Mouse (Mus musculus): ENCODE data around the gene Eipr1.

The Eipr1 gene

DNA sequence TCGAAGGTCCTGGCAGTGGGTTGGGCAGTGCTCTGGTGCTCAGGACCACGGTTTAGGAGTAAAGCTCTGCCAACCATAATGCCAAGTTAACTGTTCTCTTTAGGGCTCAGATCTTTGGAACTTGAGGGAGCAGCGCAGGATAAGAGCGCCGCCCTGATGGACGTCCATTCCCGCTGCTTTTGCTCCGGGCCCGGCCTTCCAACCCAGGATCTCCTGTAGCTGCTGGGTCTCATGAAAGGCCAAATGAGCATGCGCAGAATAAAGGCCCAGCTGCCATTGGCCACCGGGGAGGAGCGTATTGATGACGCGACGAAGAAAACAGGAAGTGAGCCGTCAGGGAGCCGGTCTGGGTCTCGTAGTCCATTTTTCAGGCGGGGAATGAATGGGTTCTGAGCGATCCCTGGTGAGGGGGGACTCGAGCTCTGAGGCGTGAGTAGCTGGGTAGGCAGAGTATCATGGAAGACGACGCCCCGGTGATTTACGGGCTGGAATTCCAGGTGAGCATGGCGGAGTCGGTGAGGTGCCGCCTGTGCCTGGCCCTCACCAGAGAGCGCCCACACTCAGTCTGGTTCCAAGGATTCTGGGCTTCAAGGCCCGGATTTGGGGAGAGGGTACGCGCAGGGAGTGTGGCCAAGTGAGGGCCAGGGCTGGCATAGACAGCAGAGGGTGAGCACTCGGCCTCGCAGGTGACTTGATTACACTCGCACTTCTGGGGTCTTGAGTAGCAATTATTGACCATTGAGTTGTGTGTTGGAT lies at the start of gene Eipr1:
Gene Eipr1, plus strand, starts transcription at position 296 of the 756 bp plus-strand sequence.
- CTCF ChIA-PET, result interaction anchor here in 3 of 4 experiments (0.5 to 2.4 kb wide), 4 partner anchors 33 to 162 kb away, joined by 3 to 11 read pairs (median 4); no protein-coding TSS in a partner anchor
- POLR2A ChIA-PET, result interaction anchor here in 3 of 4 experiments (0.7 to 5.6 kb wide), 39 partner anchors 8 to 223 kb away, joined by 3 to 74 read pairs (median 4); partner anchors contain the start of genes Rps7 (in 3 of the 3), Adi1 (in 2 of the 3) and Rnaseh1 (in 1 of the 3)

GRCm38 (mm10) chr12:28704381-28704780 lies 47.2 kb upstream of the Eipr1 start:
- POLR2A ChIA-PET, result interaction anchor here in 3 of 4 experiments (0.6 to 6.9 kb wide), 22 partner anchors 10 to 113 kb away, joined by 3 to 33 read pairs (median 4); partner anchors contain the start of genes Rps7 (in 2 of the 3), Adi1 (in 1 of the 3), Eipr1 (in 1 of the 3) and Trappc12 (in 1 of the 3)
- CTCF ChIA-PET, result interaction anchor here in 1 of 4 experiments (0.6 kb wide), 1 partner anchor 61 kb away, joined by 3 read pairs; no protein-coding TSS in a partner anchor

- ChIA-PET CTCF (interaction anchor here in 1 of 4 experiments (0.5 kb wide), 1 partner anchor 16 kb away, joined by 7 read pairs; no protein-coding TSS in a partner anchor), POLR2A (interaction anchor here in 2 of 4 experiments (0.5 to 6.9 kb wide), 14 partner anchors 9 to 282 kb away, joined by 3 to 33 read pairs (median 3); partner anchors contain the start of genes Adi1 (in 1 of the 2), Rps7 (in 1 of the 2) and Trappc12 (in 1 of the 2))
Observed at GRCm38 (mm10) chr12:28705204-28705603, 46.4 kb upstream of the Eipr1 start.

- ChIA-PET CTCF (interaction anchor here in 1 of 4 experiments (1.0 kb wide), 1 partner anchor 28 kb away, joined by 3 read pairs; no protein-coding TSS in a partner anchor), POLR2A (interaction anchor here in 1 of 4 experiments (1.0 kb wide), 1 partner anchor 72 kb away, joined by 3 read pairs; the partner anchor contains the start of gene Rps7)
Observed at GRCm38 (mm10) chr12:28708154-28708553, 43.4 kb upstream of the Eipr1 start.

- CTCF ChIA-PET, result interaction anchor here in 3 of 4 experiments (0.9 to 1.4 kb wide), 4 partner anchors 9 to 11 kb away, joined by 3 to 7 read pairs (median 4); no protein-coding TSS in a partner anchor
- POLR2A ChIA-PET, result interaction anchor here in 3 of 4 experiments (0.6 to 1.7 kb wide), 6 partner anchors 10 to 79 kb away, joined by 3 to 5 read pairs (median 3); no protein-coding TSS in a partner anchor
Observed at GRCm38 (mm10) chr12:28710566-28711185, 40.9 kb upstream of the Eipr1 start.

GRCm38 (mm10) chr12:28714822-28715632 lies 36.6 kb upstream of the Eipr1 start:
- ChIA-PET POLR2A (interaction anchor here in 2 of 4 experiments (1.1 to 1.7 kb wide), 4 partner anchors 10 to 88 kb away, joined by 3 to 6 read pairs (median 3); partner anchors contain the start of gene Eipr1 (in 1 of the 2)), CTCF (interaction anchor here in 2 of 4 experiments (1.0 to 1.5 kb wide), 3 partner anchors 15 to 126 kb away, joined by 3 to 5 read pairs (median 3); no protein-coding TSS in a partner anchor)

DNA sequence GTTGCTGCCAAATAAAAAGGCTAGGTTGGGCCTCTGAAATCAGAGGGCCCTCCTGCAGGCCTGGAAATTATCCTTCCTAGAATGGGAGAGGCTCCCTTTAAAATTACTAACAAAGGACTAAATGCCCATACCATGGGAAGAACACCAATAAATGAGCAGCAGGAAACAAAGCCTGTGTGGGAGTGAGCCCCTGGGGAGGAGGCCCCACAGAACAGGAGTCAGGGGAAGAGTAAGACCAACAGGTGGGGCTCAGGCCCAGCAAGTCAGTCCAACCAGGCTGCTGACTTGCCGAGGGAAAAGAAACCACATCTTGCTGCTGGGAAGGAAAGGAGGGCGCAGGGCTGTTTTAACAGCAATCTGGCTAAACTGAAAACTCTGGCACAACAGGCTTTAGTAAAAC lies 34.5 kb upstream of the Eipr1 start:
- ChIA-PET POLR2A (interaction anchor here in 2 of 4 experiments (0.8 to 1.4 kb wide), 4 partner anchors 11 to 81 kb away, joined by 3 read pairs; partner anchors contain the start of gene Rps7 (in 1 of the 2)), CTCF (no interaction called here)

DNA sequence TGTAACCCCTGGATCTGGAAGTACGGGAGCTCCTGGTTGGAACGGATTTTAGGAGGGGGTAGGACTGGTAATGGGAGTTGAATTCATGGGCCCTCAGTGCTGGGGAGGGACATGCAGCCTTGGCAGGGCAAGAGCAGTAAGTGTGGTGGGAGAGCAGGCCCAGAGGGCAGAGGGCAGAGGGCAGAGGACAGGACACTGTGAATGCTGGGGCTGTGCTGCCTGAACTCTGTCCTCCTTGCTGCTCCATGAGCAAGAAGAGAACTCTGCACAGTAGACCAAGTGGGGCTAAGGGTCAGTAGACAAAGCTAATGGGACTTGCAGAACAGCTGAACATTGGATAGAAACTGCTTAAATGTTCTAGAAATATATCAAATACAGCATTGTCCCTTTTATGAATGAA lies 33.5 kb upstream of the Eipr1 start:
- POLR2A ChIA-PET, result interaction anchor here in 3 of 4 experiments (0.6 to 2.2 kb wide), 9 partner anchors 10 to 375 kb away, joined by 3 to 5 read pairs (median 3); partner anchors contain the start of gene Rps7 (in 1 of the 3)
- CTCF ChIA-PET, result interaction anchor here in 2 of 4 experiments (0.6 to 0.8 kb wide), 2 partner anchors 19 to 769 kb away, joined by 3 to 7 read pairs; no protein-coding TSS in a partner anchor

DNA sequence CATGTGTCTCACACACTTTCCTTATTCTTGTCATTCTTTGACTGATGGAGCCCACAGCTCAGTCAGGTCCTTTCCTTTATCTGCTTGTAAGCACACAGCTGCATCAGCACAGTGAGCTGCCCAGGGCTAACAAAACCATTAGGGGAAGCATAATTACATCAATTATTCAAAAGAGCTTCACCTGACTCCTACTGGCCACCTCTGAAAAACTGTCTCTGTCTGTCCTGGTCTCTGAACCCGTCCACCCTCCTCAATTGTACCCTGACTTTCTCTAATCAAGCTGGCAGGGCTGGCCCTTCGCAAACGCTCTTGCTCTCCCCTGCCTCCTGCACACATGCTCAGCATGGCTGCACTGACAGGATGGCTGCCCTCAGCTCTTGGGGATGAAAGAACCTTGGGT lies 27.2 kb upstream of the Eipr1 start:
- ChIA-PET POLR2A (interaction anchor here in 2 of 4 experiments (0.9 to 1.2 kb wide), 2 partner anchors 14 to 94 kb away, joined by 3 read pairs; no protein-coding TSS in a partner anchor), CTCF (no interaction called here)

DNA sequence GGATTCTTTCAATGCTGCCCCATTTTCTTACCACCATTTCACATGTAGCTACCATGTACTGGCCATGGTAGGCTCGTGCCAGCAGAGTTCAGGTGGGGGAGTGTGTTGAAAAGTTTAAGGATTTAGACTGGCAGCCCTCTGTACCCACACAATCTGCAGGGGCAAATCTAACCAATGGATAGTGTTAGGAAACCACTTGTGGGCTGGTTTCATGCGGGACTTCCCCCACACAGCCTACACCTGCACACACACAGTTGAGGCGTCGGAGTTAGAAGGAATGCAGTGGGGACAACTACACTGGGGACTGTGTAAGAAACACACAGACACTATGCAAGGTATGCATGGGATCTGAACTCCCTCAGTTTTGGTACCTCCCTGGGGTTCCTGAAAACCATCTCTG lies 25.4 kb upstream of the Eipr1 start:
- ChIA-PET CTCF (interaction anchor here in 1 of 4 experiments (0.7 kb wide), 1 partner anchor 137 kb away, joined by 4 read pairs; no protein-coding TSS in a partner anchor), POLR2A (interaction anchor here in 3 of 4 experiments (1.0 to 2.0 kb wide), 6 partner anchors 14 to 93 kb away, joined by 3 to 11 read pairs (median 4); partner anchors contain the start of genes Rps7 (in 1 of the 3) and Trappc12 (in 1 of the 3))

DNA sequence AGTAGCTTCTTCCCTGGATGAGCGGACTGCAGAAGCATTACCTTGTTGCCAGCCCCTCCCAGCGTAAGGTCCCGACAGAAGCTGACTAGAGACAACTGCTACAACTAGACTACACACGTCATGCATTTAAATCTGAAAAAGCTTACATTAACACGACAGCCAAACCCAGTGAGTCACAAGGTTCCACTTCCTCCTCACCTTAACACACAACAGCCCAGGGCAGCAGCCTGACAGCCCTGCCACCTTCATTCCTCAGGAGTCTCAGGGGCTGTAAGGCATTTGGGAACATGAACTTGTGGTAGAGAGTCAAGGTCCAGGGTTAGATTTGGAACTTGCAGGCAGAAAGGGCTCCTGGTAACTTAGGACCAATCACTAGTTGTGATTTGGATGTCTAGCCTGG lies 24.5 kb upstream of the Eipr1 start:
- ChIA-PET CTCF (no interaction called here), POLR2A (interaction anchor here in 3 of 4 experiments (0.7 to 2.7 kb wide), 11 partner anchors 14 to 94 kb away, joined by 3 to 14 read pairs (median 4); partner anchors contain the start of genes Rps7 (in 2 of the 3), Eipr1 (in 1 of the 3), Rnaseh1 (in 1 of the 3) and Trappc12 (in 1 of the 3))

- POLR2A ChIA-PET, result interaction anchor here in 2 of 4 experiments (1.2 to 1.9 kb wide), 3 partner anchors 17 to 28 kb away, joined by 4 to 8 read pairs (median 4); partner anchors contain the start of gene Trappc12 (in 2 of the 2)
- CTCF ChIA-PET, result no interaction called here
Observed at GRCm38 (mm10) chr12:28732631-28733030, 19.0 kb upstream of the Eipr1 start.

GRCm38 (mm10) chr12:28733520-28734245 lies 17.9 kb upstream of the Eipr1 start:
- POLR2A ChIA-PET, result interaction anchor here in 3 of 4 experiments (0.6 to 2.0 kb wide), 6 partner anchors 16 to 80 kb away, joined by 3 to 8 read pairs (median 4); partner anchors contain the start of genes Trappc12 (in 3 of the 3) and Eipr1 (in 1 of the 3)
- CTCF ChIA-PET, result interaction anchor here in 2 of 4 experiments (0.6 kb wide), 2 partner anchors 20 to 33 kb away, joined by 3 to 5 read pairs; no protein-coding TSS in a partner anchor

DNA sequence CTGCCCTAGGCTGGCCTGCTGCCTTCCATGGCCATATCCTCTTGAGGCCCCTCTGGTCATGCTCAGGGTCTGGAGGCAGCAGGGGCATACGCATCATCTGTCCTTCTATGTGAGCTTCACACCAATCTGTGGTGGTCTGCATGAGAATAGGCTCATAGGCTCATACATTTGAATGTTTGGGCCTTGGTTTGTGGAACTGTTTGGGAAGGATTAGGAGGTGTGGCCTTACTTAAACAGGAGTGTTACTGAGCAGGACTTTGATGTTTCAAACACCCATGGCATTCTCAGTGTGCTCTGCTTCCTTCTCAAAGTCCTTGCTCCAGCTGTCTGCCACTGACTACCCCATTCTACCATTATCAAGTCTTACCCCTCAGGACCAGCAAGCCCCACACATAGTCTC lies 17.3 kb upstream of the Eipr1 start:
- CTCF ChIA-PET, result interaction anchor here in 2 of 4 experiments (0.6 kb wide), 2 partner anchors 21 to 34 kb away, joined by 3 to 5 read pairs; no protein-coding TSS in a partner anchor
- POLR2A ChIA-PET, result interaction anchor here in 2 of 4 experiments (0.6 to 2.0 kb wide), 4 partner anchors 16 to 81 kb away, joined by 3 to 8 read pairs (median 4); partner anchors contain the start of genes Trappc12 (in 2 of the 2) and Eipr1 (in 1 of the 2)

DNA sequence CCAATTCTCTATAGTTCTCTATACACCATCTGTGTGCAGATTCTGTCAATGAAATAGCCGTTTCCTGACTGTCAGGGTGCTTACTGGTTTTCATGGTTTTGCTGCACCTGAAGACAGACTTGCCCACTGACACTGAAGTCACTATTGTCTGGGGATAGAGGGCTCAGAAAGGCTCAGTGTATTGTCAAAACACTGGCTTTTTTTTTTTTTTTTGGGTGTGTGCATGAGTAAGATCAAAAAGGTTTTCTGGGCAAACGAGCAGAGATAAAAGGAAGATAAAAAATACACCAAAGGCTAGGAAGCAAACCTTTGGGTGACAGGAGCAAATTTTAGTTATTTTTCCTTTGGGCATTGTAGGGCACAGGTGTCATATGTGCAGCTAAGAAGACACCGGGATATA lies 16.3 kb upstream of the Eipr1 start:
- POLR2A ChIA-PET, result no interaction called here

DNA sequence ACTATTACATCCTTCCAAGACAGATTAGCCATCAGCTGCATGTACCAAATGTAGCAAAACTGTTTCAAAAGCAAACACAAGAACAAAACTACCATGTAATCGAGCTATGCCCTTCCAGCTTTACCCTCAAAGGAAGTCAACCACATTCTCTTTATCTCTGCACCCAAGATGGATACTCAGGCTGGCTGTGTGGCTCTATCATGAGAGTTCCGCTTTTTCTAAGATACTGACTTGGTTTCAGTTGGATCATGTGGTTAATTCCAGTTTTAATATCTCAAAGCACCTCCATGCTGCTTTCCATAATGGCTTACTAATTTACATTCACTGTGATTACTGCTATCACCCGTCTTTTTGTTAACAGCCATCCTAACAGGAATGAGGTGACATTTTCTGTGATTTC lies 8.3 kb upstream of the Eipr1 start:
- POLR2A ChIA-PET, result interaction anchor here in 2 of 4 experiments (1.0 to 2.0 kb wide), 2 partner anchors 8 to 107 kb away, joined by 3 to 8 read pairs; partner anchors contain the start of genes Eipr1 (in 1 of the 2) and Rps7 (in 1 of the 2)
- CTCF ChIA-PET, result no interaction called here

More for the DNA sequence above, 16.3 kb upstream of the Eipr1 start:
- CTCF ChIA-PET, result no interaction called here
